Mouse (Mus musculus) thymus, adult 2 months (tissue): ENCODE results near the gene Dnah8.

ENCODE experiments used
- CTCF ChIP-seq: fragments of 200-500 bp; IDR thresholded peaks from 2 replicates; pipeline ENCODE4 v1.5.1; 2012; ENCODE audit warnings: mild to moderate bottlenecking, control low read depth, low read length, moderate library complexity, borderline replicate concordance; ENCODE audit not compliant: control insufficient read depth, poor library complexity, insufficient read depth; ENCODE audit errors: extremely low read depth
- POLR2A ChIP-seq: fragments of 200-500 bp; IDR thresholded peaks from 2 replicates; pipeline ENCODE4 v1.6.1; 2012; ENCODE audit warnings: mild to moderate bottlenecking, low read length, control low read depth, moderate library complexity; ENCODE audit not compliant: control insufficient read depth, poor library complexity, insufficient read depth; ENCODE audit errors: extremely low read depth

DNA sequence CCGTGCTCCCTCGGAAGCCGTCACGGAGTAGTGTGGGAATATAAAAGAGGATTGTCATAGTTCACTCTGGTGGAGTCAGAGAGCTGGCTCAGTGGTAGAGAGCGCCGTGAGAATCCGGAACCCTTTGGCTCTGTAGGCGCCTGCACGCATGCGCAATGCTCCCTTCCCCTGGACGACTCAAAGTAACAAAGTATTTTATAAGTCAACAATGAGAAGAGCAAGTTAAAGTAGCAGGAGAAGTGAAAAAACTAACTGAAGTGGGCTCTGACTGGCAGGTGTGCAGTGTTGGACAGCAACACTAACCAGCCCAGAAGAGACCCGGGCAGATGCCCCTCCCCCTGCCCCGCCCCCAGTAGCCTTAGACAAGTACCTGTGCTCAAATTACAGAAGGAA is 34.0 kb downstream of the Dnah8 start:
- no peak for TF ChIP-seq POLR2A
- TF ChIP-seq CTCF: no peak
